In genomic region chr4:137992890-137993289, GRCm38 (mm10) we compare ENCODE assay signal across 8 mouse cellular contexts. TPM values are rescaled to one million over a fixed set of nuclear protein-coding genes. Genes with fewer than 3 reads are reported as not detected.
DNase-seq lines count a peak whose midpoint lies in the region; ATAC-seq lines count a peak whose summit lies in the region.

Gene Eif4g3, plus strand, starts transcription at chr4:137993022.

- H3K4me3 ChIP-seq in neural tube, embryonic 11.5 days (ENCODE audit: low read depth, low read length) = peak within 1 kb of the TSS; percentile 99
- peak within 1 kb of the TSS; percentile 99 for H3K4me3 ChIP-seq in embryonic facial prominence, embryonic 14.5 days (ENCODE audit: low read depth, low read length)
- peak within 1 kb of the TSS; percentile 84 for H3K4me3 ChIP-seq in heart, embryonic 16.5 days (ENCODE audit: low read length)
- H3K4me3 ChIP-seq in neural tube, embryonic 14.5 days (ENCODE audit: low read depth, low read length) = peak within 1 kb of the TSS; percentile 91

- peak within 1 kb of the TSS; percentile 98 for H3K9ac ChIP-seq in neural tube, embryonic 11.5 days (ENCODE audit: low read length)
- peak within 1 kb of the TSS; percentile 98 for H3K9ac ChIP-seq in embryonic facial prominence, embryonic 14.5 days (ENCODE audit: low read depth, low read length)
- H3K9ac ChIP-seq in heart, embryonic 16.5 days (ENCODE audit: low read length) = peak within 1 kb of the TSS; percentile 93
- H3K9ac ChIP-seq in neural tube, embryonic 14.5 days (replicated peaks; ENCODE audit: low read depth, low read length) = peak within 1 kb of the TSS; percentile 98

- intact Hi-C loops in left cerebral cortex, postnatal 4 days (cut with DNase I) = no loop called here

- H3K27ac ChIP-seq in neural tube, embryonic 11.5 days (ENCODE audit: low read depth, low read length) = peak within 1 kb of the TSS; percentile 93
- peak within 1 kb of the TSS; percentile 91 for H3K27ac ChIP-seq in embryonic facial prominence, embryonic 14.5 days (replicated peaks; ENCODE audit: low read depth, low read length)
- peak within 1 kb of the TSS; percentile 88 for H3K27ac ChIP-seq in heart, embryonic 16.5 days (ENCODE audit: low read length)
- peak within 1 kb of the TSS; percentile 97 for H3K27ac ChIP-seq in neural tube, embryonic 14.5 days (ENCODE audit: low read depth, low read length)

- no peaks in the 10 kb centered on the region for H3K27me3 ChIP-seq in neural tube, embryonic 11.5 days (ENCODE audit: control insufficient read depth, insufficient read depth, low read length)
- 0 out of 2 replicates have a peak, but pooled peaks cover 4% of the 10 kb centered on the region for H3K27me3 ChIP-seq in embryonic facial prominence, embryonic 14.5 days (replicated peaks; ENCODE audit: control insufficient read depth, insufficient read depth, low read length)
- H3K27me3 ChIP-seq in heart, embryonic 16.5 days (ENCODE audit: control insufficient read depth, insufficient read depth, low read length) = 0 out of 2 replicates have a peak, but pooled peaks cover 2% of the 10 kb centered on the region
- 0 out of 2 replicates have a peak, but pooled peaks cover 3% of the 10 kb centered on the region for H3K27me3 ChIP-seq in neural tube, embryonic 14.5 days (ENCODE audit: control insufficient read depth, insufficient read depth, low read length)

- DNase-seq in neural tube, embryonic 11.5 days (ENCODE audit: low spot score) = no peak
- DNase-seq in neural tube, embryonic 10.5 days (ENCODE audit: extremely low spot score, low spot score) = no peak
- no peak for DNase-seq in embryonic facial prominence, embryonic 14.5 days (ENCODE audit: low spot score)
- no peak for DNase-seq in left cerebral cortex, postnatal 4 days
- no peak for DNase-seq in urinary bladder, postnatal 14 days (ENCODE audit: low spot score)
- no peak for DNase-seq in adipocyte (ENCODE audit: low spot score)

- peaks cover 16% of the 10 kb centered on the region for H3K4me1 ChIP-seq in neural tube, embryonic 11.5 days (ENCODE audit: control insufficient read depth, insufficient read depth, low read length)
- H3K4me1 ChIP-seq in embryonic facial prominence, embryonic 14.5 days (ENCODE audit: control insufficient read depth, insufficient read depth, low read length) = peaks cover 17% of the 10 kb centered on the region
- peaks cover 20% of the 10 kb centered on the region for H3K4me1 ChIP-seq in heart, embryonic 16.5 days (ENCODE audit: control insufficient read depth, insufficient read depth, low read length)
- peaks cover 23% of the 10 kb centered on the region for H3K4me1 ChIP-seq in neural tube, embryonic 14.5 days (ENCODE audit: control insufficient read depth, insufficient read depth, low read length)

- no peaks in the 10 kb centered on the region for H3K9me3 ChIP-seq in neural tube, embryonic 11.5 days (ENCODE audit: control insufficient read depth, low read length)
- no peaks in the 10 kb centered on the region for H3K9me3 ChIP-seq in embryonic facial prominence, embryonic 14.5 days (ENCODE audit: control insufficient read depth, low read length)
- H3K9me3 ChIP-seq in heart, embryonic 16.5 days (replicated peaks; ENCODE audit: control insufficient read depth, low read length) = 0 out of 2 replicates have a peak, but pooled peaks cover 2% of the 10 kb centered on the region
- H3K9me3 ChIP-seq in neural tube, embryonic 14.5 days (ENCODE audit: control insufficient read depth, low read length) = no peaks in the 10 kb centered on the region

- H3K4me2 ChIP-seq in neural tube, embryonic 11.5 days (ENCODE audit: low read depth) = peak within 1 kb of the TSS; percentile 51
- peak within 1 kb of the TSS; percentile 75 for H3K4me2 ChIP-seq in embryonic facial prominence, embryonic 14.5 days (ENCODE audit: low read depth, low read length)
- peak within 1 kb of the TSS; percentile 72 for H3K4me2 ChIP-seq in heart, embryonic 16.5 days (ENCODE audit: low read depth, low read length)
- peak within 1 kb of the TSS; percentile 84 for H3K4me2 ChIP-seq in neural tube, embryonic 14.5 days (ENCODE audit: low read depth, low read length)

- ATAC-seq in neural tube, embryonic 11.5 days (ENCODE audit: insufficient read depth, low FRiP score, low TSS enrichment) = peak; percentile 60
- ATAC-seq in embryonic facial prominence, embryonic 14.5 days (ENCODE audit: low read depth) = no peak
- ATAC-seq in heart, embryonic 16.5 days (replicated peaks; ENCODE audit: extremely low read depth, insufficient read depth, low FRiP score) = peak; percentile 56
- ATAC-seq in neural tube, embryonic 14.5 days (ENCODE audit: low read depth) = no peak

- H3K36me3 ChIP-seq in neural tube, embryonic 11.5 days (ENCODE audit: control insufficient read depth, insufficient read depth, low read length) = 0 out of 2 replicates have a peak, but pooled peaks cover under 1% of the 10 kb centered on the region
- H3K36me3 ChIP-seq in embryonic facial prominence, embryonic 14.5 days (ENCODE audit: control insufficient read depth, insufficient read depth, low read length) = peaks cover 18% of the 10 kb centered on the region
- peaks cover 4% of the 10 kb centered on the region for H3K36me3 ChIP-seq in heart, embryonic 16.5 days (ENCODE audit: control insufficient read depth, insufficient read depth)
- H3K36me3 ChIP-seq in neural tube, embryonic 14.5 days (ENCODE audit: control insufficient read depth, insufficient read depth, low read length) = peaks cover under 1% of the 10 kb centered on the region; the same call in 1 of the 2 replicates

- 2% methylated on average over 39 of the region's 39 CpGs for WGBS in neural tube, embryonic 11.5 days
- WGBS in embryonic facial prominence, embryonic 14.5 days = 2% methylated on average over 35 of the region's 39 CpGs
- WGBS in heart, embryonic 16.5 days = 2% methylated on average over 39 of the region's 39 CpGs
- WGBS in neural tube, embryonic 14.5 days = 2% methylated on average over 39 of the region's 39 CpGs

RNA-seq across cellular contexts. Expression of gene Eif4g3, which starts in this region (rescaled TPM):
- 51.0 and 55.0 TPM in 2 replicates for polyA plus RNA-seq in neural tube, embryonic 11.5 days (2014; fragmentation: Nextera tagmentation; extraction: Ambion mirVana)
- 33.9 and 35.4 TPM in 2 replicates for polyA plus RNA-seq in embryonic facial prominence, embryonic 14.5 days (2014; fragmentation: Nextera tagmentation; extraction: Ambion mirVana)
- 18.9 and 20.3 TPM in 2 replicates for polyA plus RNA-seq in heart, embryonic 16.5 days (2015; fragmentation: Nextera tagmentation; extraction: Ambion mirVana)
- total RNA-seq in left cerebral cortex, postnatal 4 days (2021) = 100 to 1,000 TPM; 192 TPM
- 64.9 and 71.4 TPM in 2 replicates for polyA plus RNA-seq in neural tube, embryonic 14.5 days (2014; fragmentation: Nextera tagmentation; extraction: Ambion mirVana)

Comparison
In these comparisons a context has a peak if more than half of its experiments do, and no peak if none do; other contexts are left out.
1. ATAC-seq: peak in neural tube, embryonic 11.5 days (single experiment) and heart, embryonic 16.5 days (single experiment); none in embryonic facial prominence, embryonic 14.5 days (single experiment) and neural tube, embryonic 14.5 days (single experiment).
2. Peak in every context shown above with its lines, with median percentiles within 50 percentile points of each other: H3K27ac ChIP-seq, H3K4me2 ChIP-seq, H3K4me3 ChIP-seq and H3K9ac ChIP-seq.